Mouse (Mus musculus) T-helper 1 cell (primary cell): ENCODE results near the gene Rps2.

Experiments
- in situ Hi-C: fragments of 300-600 bp; cut with MboI, MseI; formaldehyde crosslinking; loops from one replicate; pipeline ENCODE4 v1.15.1; 2025; ENCODE audit warnings: high pct_unique_total_duplicates

The Rps2 gene

DNA sequence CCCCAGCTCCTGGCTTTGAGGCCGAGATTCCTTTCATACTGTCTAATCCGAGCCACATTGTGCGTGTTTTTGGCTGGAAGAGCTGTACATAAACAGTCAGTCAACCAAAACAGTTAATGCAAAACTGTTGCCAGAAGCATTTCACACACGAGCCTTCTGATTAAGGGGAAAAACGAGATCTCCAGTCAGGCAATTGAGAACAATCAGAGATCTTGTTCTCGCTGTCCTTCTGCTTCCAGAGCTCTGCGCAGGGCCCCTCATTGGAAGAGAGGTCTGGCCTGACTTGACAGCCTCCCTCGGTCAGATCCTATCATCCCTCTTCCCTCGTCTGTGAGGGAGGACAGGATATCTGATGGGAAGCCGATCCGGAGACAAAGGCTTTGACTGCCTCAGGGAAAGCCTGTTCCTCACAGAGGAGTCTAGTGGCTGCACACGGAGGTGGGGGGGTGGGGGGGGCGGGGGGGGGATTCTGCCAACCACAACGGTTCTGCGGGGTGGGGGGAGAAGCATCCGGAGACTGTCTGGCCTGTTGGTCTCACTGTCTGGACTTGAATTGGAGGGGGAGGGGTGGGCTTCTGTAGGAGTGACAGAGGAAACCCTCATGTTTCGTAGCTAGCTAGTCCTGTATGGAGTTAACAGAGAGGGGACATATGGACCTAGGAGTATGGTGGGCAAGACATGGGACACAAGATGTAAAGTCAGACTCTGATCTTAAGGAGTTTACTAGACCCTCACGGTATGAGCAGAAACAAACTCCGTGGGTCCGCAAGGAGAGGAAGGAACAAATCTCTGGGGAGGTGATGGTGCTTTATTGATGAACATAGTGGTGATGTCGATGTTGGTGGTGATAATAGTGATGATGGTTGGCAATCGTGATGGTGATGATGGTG, 47.3 kb downstream of the Rps2 start:
- in situ Hi-C loops: no loop called here

DNA sequence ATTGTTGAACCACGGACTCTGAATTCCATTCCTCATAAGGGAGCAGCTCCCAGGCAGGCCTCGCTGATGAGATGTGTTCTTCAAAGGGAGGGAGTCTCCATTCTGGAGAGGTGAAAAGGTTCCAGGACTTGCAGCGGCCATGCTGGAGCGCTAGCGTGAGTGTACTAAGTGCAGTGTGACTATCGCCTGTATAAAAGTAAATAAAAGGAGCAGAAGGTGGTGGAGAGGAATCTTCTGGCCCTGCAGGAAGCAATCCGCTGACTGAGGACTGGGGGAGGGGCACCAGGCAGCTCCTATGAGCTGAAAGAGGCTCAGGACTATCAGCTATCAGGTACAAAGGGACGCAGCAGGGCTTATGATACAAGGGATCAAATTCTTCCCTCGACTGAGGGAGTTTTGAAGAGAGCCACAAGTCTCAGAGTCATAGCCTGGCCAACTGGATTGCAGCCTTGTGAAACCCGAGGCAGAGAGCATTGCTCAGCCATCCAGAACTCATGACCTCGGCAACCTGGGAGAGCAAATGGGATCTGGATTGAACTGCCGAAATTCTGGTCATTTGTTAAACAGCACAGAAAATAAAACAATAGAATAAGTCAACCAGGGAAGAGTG, 48.5 kb downstream of the Rps2 start:
- in situ Hi-C loops: no loop called here

DNA sequence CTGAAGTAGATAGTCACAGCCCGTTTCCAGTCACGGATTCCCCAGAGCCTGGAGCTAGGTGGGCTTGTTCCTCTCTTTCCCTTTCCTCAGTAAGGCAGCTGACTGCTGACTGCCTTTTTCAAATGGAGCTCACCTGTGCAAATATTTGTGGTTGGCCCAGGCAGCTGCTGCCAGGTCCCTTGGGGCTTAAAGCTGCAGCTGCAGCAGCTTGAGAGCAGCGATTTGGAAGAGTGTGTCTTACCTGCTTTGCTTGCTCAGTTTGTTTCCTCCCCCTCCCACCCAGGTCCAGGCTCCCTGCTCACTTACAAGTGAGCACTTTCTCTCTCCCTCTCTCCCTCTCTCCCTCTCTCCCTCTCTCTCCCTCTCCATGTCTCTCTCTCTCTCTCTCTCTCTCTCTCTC, 51.2 kb downstream of the Rps2 start:
- in situ Hi-C loops: no loop called here
